Mouse (Mus musculus) lung, adult 2 months (tissue): ENCODE measurements at regions not wholly inside any gene's neighbourhood (a gene's known extent, or its start where the extent isn't known, plus 50 kb on each side); places are given as distances from the start of the nearest gene placed in this dataset.

Source experiments
- DNase-seq: peaks from one replicate; pipeline ENCODE4 v3.0.0; 2022
- H3K4me1 ChIP-seq: fragments of 200-500 bp; 2 replicates; pipeline ENCODE4 v1.6.1; 2011; ENCODE audit warnings: low read length; ENCODE audit not compliant: control insufficient read depth, insufficient read depth
- H3K4me3 ChIP-seq: fragments of 200-500 bp; replicated peaks from 2 replicates; pipeline ENCODE3; 2011; ENCODE audit warnings: low read depth, mild to moderate bottlenecking, control low read depth, low read length; ENCODE audit errors: extremely low read depth
- CTCF ChIP-seq: fragments of 200-500 bp; IDR thresholded peaks from 2 replicates; pipeline ENCODE4 v1.5.1; 2011; ENCODE audit warnings: mild to moderate bottlenecking, low read length, control low read depth; ENCODE audit not compliant: insufficient read depth
- POLR2A ChIP-seq: fragments of 200-500 bp; IDR thresholded peaks from 2 replicates; pipeline ENCODE4 v1.6.1; 2011; ENCODE audit warnings: low read depth, mild to moderate bottlenecking, control low read depth, low read length, borderline replicate concordance; ENCODE audit errors: extremely low read depth
- WGBS: fragments of 180-500 bp; shearing (Covaris S2); methylation state at CpG from one replicate; pipeline ENCODE4 v1.1.7; 2018; 5-methylcytosine and 5-hydroxymethylcytosine counted together

- no peak overlapping the region for H3K4me3 ChIP-seq
- TF ChIP-seq CTCF (no peak), POLR2A (no peak)
- H3K4me1 ChIP-seq = no peaks in the 10 kb centered on the region
- WGBS = 87% methylated on average over 2 of the region's 2 CpGs
- no peak for DNase-seq
These were observed 97.3 kb upstream of the Cd180 start for GRCm38 (mm10) chr13:102596101-102596500.

GRCm38 (mm10) chr13:102598181-102598580 lies 95.2 kb upstream of the Cd180 start:
- DNase-seq = no peak
- 72% methylated on average over 5 of the region's 5 CpGs for WGBS
- Histone ChIP-seq H3K4me3 (no peak overlapping the region), H3K4me1 (no peaks in the 10 kb centered on the region)
- TF ChIP-seq POLR2A = no peak
- TF ChIP-seq CTCF = no peak

DNA sequence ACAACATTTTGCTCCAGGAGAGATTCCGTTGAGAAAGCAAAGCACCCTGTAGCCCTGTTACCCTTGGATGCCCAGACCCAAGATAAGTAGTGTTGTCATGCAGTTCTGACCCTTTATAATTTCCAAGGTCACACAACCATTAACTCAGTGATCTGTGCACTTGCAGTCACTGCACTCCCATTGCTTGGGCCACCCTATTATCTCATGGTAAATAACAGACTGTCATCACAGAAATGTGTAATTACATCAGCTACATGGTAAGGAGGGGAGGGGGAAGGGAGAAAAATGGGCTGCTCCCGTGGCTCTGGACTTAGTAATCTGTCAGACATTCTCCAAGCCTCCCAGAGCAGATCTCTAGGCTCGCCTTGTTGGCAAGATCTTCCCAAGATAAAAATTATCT lies 93.8 kb upstream of the Cd180 start:
- H3K4me1 ChIP-seq = no peaks in the 10 kb centered on the region
- TF ChIP-seq POLR2A (no peak), CTCF (no peak)
- WGBS = 58% methylated on average over 3 of the region's 3 CpGs
- no peak for DNase-seq
- H3K4me3 ChIP-seq = no peak overlapping the region

- DNase-seq = no peak
- Histone ChIP-seq H3K4me3 (no peak overlapping the region), H3K4me1 (no peaks in the 10 kb centered on the region)
- 52% methylated on average over 4 of the region's 4 CpGs for WGBS
- no peak for TF ChIP-seq POLR2A
These were observed 93.3 kb upstream of the Cd180 start for GRCm38 (mm10) chr13:102600026-102600425.

DNA sequence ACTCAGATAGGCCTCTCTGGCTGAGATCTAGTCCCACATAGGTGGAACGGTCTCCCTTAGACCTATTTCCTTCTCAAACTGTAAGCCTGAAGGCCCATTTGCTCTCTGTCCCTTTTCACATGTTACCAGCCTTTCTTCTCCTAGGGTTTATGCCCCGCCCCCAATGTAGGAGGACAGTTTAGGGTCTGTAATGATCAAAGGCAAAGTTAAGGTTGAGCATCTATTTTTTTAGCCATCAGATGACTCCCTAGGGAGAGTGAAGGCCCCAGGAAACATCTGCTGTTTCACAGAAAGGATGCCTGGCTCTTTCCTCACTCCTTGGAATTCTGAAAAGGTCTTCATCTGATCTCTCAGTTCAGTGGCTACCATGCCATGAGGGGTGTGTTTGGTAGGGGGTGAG lies 68.9 kb upstream of the Cd180 start:
- H3K4me1 ChIP-seq = peaks cover 9% of the 10 kb centered on the region
- TF ChIP-seq CTCF = no peak
- TF ChIP-seq POLR2A = no peak
- no peak overlapping the region for H3K4me3 ChIP-seq
- WGBS = 91% methylated on average over 2 of the region's 2 CpGs
- no peak for DNase-seq

- TF ChIP-seq POLR2A (no peak), CTCF (no peak)
- WGBS = 54% methylated on average over 8 of the region's 8 CpGs
- Histone ChIP-seq H3K4me1 (peaks cover 9% of the 10 kb centered on the region), H3K4me3 (no peak overlapping the region)
- peak; percentile 34 for DNase-seq
These were observed 68.1 kb upstream of the Cd180 start for GRCm38 (mm10) chr13:102625171-102625835.

GRCm38 (mm10) chr13:102625836-102626340 lies 67.5 kb upstream of the Cd180 start:
- WGBS = 47% methylated on average over 5 of the region's 5 CpGs
- TF ChIP-seq POLR2A = no peak
- no peak for TF ChIP-seq CTCF
- no peak overlapping the region for H3K4me3 ChIP-seq
- no peak for DNase-seq
- H3K4me1 ChIP-seq = peaks cover 9% of the 10 kb centered on the region

- TF ChIP-seq POLR2A = no peak
- TF ChIP-seq CTCF = no peak
- Histone ChIP-seq H3K4me1 (peaks cover 9% of the 10 kb centered on the region), H3K4me3 (no peak overlapping the region)
- DNase-seq = no peak
- WGBS = 94% methylated on average over 4 of the region's 4 CpGs
These were observed 65.6 kb upstream of the Cd180 start for GRCm38 (mm10) chr13:102627786-102628185.

DNA sequence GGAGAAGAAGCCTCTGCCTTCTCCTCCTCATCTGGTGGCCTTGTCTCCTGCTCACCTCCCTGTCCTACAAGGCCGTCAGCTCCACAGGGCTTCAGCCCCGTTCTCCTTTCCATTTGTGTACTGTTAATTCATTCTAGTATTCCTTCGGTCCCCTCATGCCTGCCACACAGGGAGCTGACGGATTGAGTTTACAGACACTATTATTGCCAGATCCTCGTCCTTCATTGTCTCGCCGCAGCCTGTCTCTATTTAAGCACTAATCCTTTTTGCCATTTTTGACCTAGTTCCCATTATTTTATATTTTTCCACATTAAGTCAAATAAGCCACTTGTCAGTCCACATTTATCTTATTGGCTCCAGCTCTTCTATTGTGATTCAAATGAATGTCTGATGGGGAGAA lies 64.2 kb upstream of the Cd180 start:
- no peak overlapping the region for H3K4me3 ChIP-seq
- WGBS = 82% methylated on average over 7 of the region's 7 CpGs
- peaks cover 9% of the 10 kb centered on the region for H3K4me1 ChIP-seq
- TF ChIP-seq CTCF = no peak
- TF ChIP-seq POLR2A = no peak
- no peak for DNase-seq

- TF ChIP-seq CTCF = no peak
- no peak for TF ChIP-seq POLR2A
- Histone ChIP-seq H3K4me3 (no peak overlapping the region), H3K4me1 (no peaks in the 10 kb centered on the region)
- no peak for DNase-seq
- WGBS = 89% methylated on average over 10 of the region's 10 CpGs
These were observed 59.0 kb upstream of the Cd180 start for GRCm38 (mm10) chr13:102634236-102634957.
